Mouse (Mus musculus) mammary gland, adult 2 months (tissue): ENCODE measurements around the gene Cenpk. TPM values are rescaled to one million over a fixed set of nuclear protein-coding genes. Genes with fewer than 3 reads are reported as not detected.

Source experiments
- polyA plus RNA-seq: library from polyadenylated mRNA; depleted of rRNA; stranded (reverse); fragments of >200 nt; gene quantifications from 2 replicates; pipeline ENCODE4 v1.2.3, GENCODE M21; 2012; ENCODE audit warnings: low replicate concordance; rRNA removed

Gene Cenpk
- 0.16 and 0.42 TPM in 2 replicates for polyA plus RNA-seq

GRCm38 (mm10) chr13:104228384-104229066 is at the start of gene Cenpk, which contains the start of gene Ppwd1:
Gene Cenpk, plus strand, starts transcription at chr13:104228611.
Gene Ppwd1, minus strand, starts transcription at chr13:104228843.

DNA sequence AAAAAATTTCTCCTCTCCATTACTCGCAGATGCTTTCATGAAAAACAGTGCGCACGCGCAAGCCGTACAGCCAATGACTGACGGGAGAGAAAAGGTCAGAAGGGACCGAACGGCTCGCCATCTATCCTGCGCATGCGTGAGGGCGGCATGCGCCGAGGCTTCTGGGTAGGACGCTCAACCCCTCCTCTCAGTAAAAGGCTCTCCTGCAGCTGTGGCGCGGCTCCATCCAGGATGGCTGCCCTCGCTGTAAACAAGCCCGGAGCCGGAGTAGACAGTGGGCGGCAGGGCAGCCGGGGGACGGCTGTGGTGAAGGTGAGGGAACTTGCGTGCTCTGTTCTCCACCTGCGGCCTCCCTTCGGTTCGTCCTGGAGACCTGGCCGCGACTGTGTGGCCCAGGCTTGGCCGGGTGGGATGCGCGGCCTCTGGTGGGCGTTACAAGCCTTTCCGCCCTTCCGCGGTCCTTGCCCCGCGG is 49.7 kb upstream of the Cenpk start, which contains the start of gene Trim23:
Trim23 (plus strand) TSS at position 148 of the 472 bp plus-strand sequence.

GRCm38 (mm10) chr13:104287366-104288225 is 59.2 kb downstream of the Cenpk start, which contains the start of gene Adamts6:
Gene Adamts6, plus strand, starts transcription at chr13:104287835.

Other genes starting within 250 kb of the Cenpk start
- gene Nln, start 119.0 kb upstream of the Cenpk start, polyA plus RNA-seq: 11.2 and 11.7 TPM in 2 replicates
- gene Sgtb, start 118.9 kb upstream of the Cenpk start, polyA plus RNA-seq: 1.1 and 1.5 TPM in 2 replicates
- 4.0 and 10.4 TPM in 2 replicates for gene Trappc13, start 50.1 kb upstream of the Cenpk start, polyA plus RNA-seq
- 1.5 and 3.4 TPM in 2 replicates for gene Trim23, start 49.8 kb upstream of the Cenpk start, polyA plus RNA-seq
- 0.91 and 2.6 TPM in 2 replicates for gene Ppwd1, start 232 bp downstream of the Cenpk start, polyA plus RNA-seq
- 1.8 and 2.3 TPM in 2 replicates for gene Adamts6, start 59.2 kb downstream of the Cenpk start, polyA plus RNA-seq